Mouse (Mus musculus): ENCODE results near the gene Wdr38. TPM values are rescaled to one million over a fixed set of nuclear protein-coding genes. Genes with fewer than 3 reads are reported as not detected.

Wdr38 gene
- polyA plus RNA-seq, 1 experiment from 2014 or later, result 1.7 TPM

GRCm38 (mm10) chr2:38975181-38975580, 22.1 kb upstream of the Wdr38 start:
- Histone ChIP-seq H3K4me2 (no peak overlapping the region), H3K9ac (no peak overlapping the region), H3K36me3 (replicated peaks) (no peaks in the 10 kb centered on the region), H3K27me3 (no peaks in the 10 kb centered on the region), H3K9me3 (no peaks in the 10 kb centered on the region), H3K27ac (no peak overlapping the region), H3K4me3 (replicated peaks) (no peak overlapping the region), H3K4me1 (no peaks in the 10 kb centered on the region; the same call in 1 of the 2 replicates)
- WGBS, result 88% methylated on average over 3 of the region's 3 CpGs
- no peak for ATAC-seq (ENCODE audit: low FRiP score)

GRCm38 (mm10) chr2:38975941-38976805, 21.1 kb upstream of the Wdr38 start:
- no peak overlapping the region for H3K9ac ChIP-seq
- ATAC-seq (ENCODE audit: low FRiP score), result no peak
- H3K4me3 ChIP-seq (replicated peaks), result no peak overlapping the region
- 83% methylated on average over 21 of the region's 21 CpGs for WGBS
- H3K36me3 ChIP-seq (replicated peaks), result no peaks in the 10 kb centered on the region
- no peaks in the 10 kb centered on the region; the same call in 1 of the 2 replicates for H3K4me1 ChIP-seq
- no peak overlapping the region for H3K4me2 ChIP-seq
- H3K27me3 ChIP-seq, result no peaks in the 10 kb centered on the region
- no peak overlapping the region for H3K27ac ChIP-seq
- H3K9me3 ChIP-seq, result no peaks in the 10 kb centered on the region

GRCm38 (mm10) chr2:38977837-38978236, 19.4 kb upstream of the Wdr38 start:
- Histone ChIP-seq H3K36me3 (replicated peaks) (no peaks in the 10 kb centered on the region), H3K27ac (no peak overlapping the region), H3K9ac (no peak overlapping the region), H3K27me3 (no peaks in the 10 kb centered on the region), H3K4me2 (no peak overlapping the region), H3K9me3 (no peaks in the 10 kb centered on the region), H3K4me1 (no peaks in the 10 kb centered on the region; the same call in 1 of the 2 replicates), H3K4me3 (replicated peaks) (no peak overlapping the region)
- no peak for ATAC-seq (ENCODE audit: low FRiP score)
- WGBS, result 74% methylated on average over 4 of the region's 4 CpGs

GRCm38 (mm10) chr2:38983456-38983855, 13.8 kb upstream of the Wdr38 start:
- Histone ChIP-seq H3K27me3 (no peaks in the 10 kb centered on the region), H3K27ac (no peak overlapping the region), H3K36me3 (replicated peaks) (no peaks in the 10 kb centered on the region), H3K9ac (no peak overlapping the region), H3K9me3 (peaks cover 8% of the 10 kb centered on the region; the same call in 1 of the 2 replicates), H3K4me2 (no peak overlapping the region), H3K4me1 (no peaks in the 10 kb centered on the region), H3K4me3 (replicated peaks) (no peak overlapping the region)
- 94% methylated on average over 2 of the region's 2 CpGs for WGBS
- no peak for ATAC-seq (ENCODE audit: low FRiP score)

- Histone ChIP-seq H3K27ac (no peak overlapping the region), H3K4me3 (replicated peaks) (no peak overlapping the region), H3K36me3 (replicated peaks) (no peaks in the 10 kb centered on the region), H3K9me3 (peaks cover 8% of the 10 kb centered on the region; the same call in 1 of the 2 replicates), H3K4me1 (no peaks in the 10 kb centered on the region), H3K9ac (no peak overlapping the region), H3K4me2 (no peak overlapping the region), H3K27me3 (no peaks in the 10 kb centered on the region)
- ATAC-seq (ENCODE audit: low FRiP score), result no peak
- 93% methylated on average over 3 of the region's 3 CpGs for WGBS
Measured at GRCm38 (mm10) chr2:38986580-38986979, 10.7 kb upstream of the Wdr38 start.

- Histone ChIP-seq H3K4me3 (replicated peaks) (no peak overlapping the region), H3K9me3 (peaks cover 8% of the 10 kb centered on the region; the same call in 1 of the 2 replicates), H3K9ac (no peak overlapping the region), H3K27me3 (no peaks in the 10 kb centered on the region), H3K36me3 (replicated peaks) (no peaks in the 10 kb centered on the region), H3K27ac (no peak overlapping the region), H3K4me1 (no peaks in the 10 kb centered on the region), H3K4me2 (no peak overlapping the region)
- 68% methylated on average over 1 of the region's 1 CpGs for WGBS
- ATAC-seq (ENCODE audit: low FRiP score), result no peak
Measured at GRCm38 (mm10) chr2:38987371-38987770, 9.9 kb upstream of the Wdr38 start.

GRCm38 (mm10) chr2:38987803-38988510, 9.3 kb upstream of the Wdr38 start:
- Histone ChIP-seq H3K36me3 (replicated peaks) (no peaks in the 10 kb centered on the region), H3K9me3 (peaks cover 8% of the 10 kb centered on the region; the same call in 1 of the 2 replicates), H3K9ac (no peak overlapping the region), H3K27me3 (no peaks in the 10 kb centered on the region), H3K27ac (no peak overlapping the region), H3K4me2 (no peak overlapping the region), H3K4me1 (no peaks in the 10 kb centered on the region), H3K4me3 (replicated peaks) (no peak overlapping the region)
- ATAC-seq (ENCODE audit: low FRiP score), result no peak
- 87% methylated on average over 6 of the region's 6 CpGs for WGBS

- Histone ChIP-seq H3K9me3 (peaks cover 1% of the 10 kb centered on the region; the same call in 1 of the 2 replicates), H3K9ac (no peak overlapping the region), H3K27ac (no peak overlapping the region), H3K4me1 (no peaks in the 10 kb centered on the region), H3K4me3 (replicated peaks) (no peak overlapping the region), H3K4me2 (no peak overlapping the region), H3K27me3 (no peaks in the 10 kb centered on the region), H3K36me3 (replicated peaks) (no peaks in the 10 kb centered on the region)
- ATAC-seq (ENCODE audit: low FRiP score), result no peak
- 78% methylated on average over 2 of the region's 2 CpGs for WGBS
Measured at GRCm38 (mm10) chr2:38988929-38989328, 8.3 kb upstream of the Wdr38 start.

- H3K27ac ChIP-seq, result no peak overlapping the region
- WGBS, result 84% methylated on average over 4 of the region's 4 CpGs
- H3K4me2 ChIP-seq, result no peak overlapping the region
- H3K9me3 ChIP-seq, result no peaks in the 10 kb centered on the region
- no peak overlapping the region for H3K4me3 ChIP-seq (replicated peaks)
- H3K27me3 ChIP-seq, result peaks cover under 1% of the 10 kb centered on the region; the same call in 1 of the 2 replicates
- no peaks in the 10 kb centered on the region for H3K36me3 ChIP-seq (replicated peaks)
- no peak overlapping the region for H3K9ac ChIP-seq
- no peak for ATAC-seq (ENCODE audit: low FRiP score)
- no peaks in the 10 kb centered on the region for H3K4me1 ChIP-seq
Measured at GRCm38 (mm10) chr2:38992004-38992403, 5.3 kb upstream of the Wdr38 start.

- WGBS, result 58% methylated on average over 4 of the region's 4 CpGs
- no peak overlapping the region for H3K27ac ChIP-seq
- no peak for ATAC-seq (ENCODE audit: low FRiP score)
- peaks cover 5% of the 10 kb centered on the region; the same call in 1 of the 2 replicates for H3K27me3 ChIP-seq
- no peak overlapping the region for H3K4me3 ChIP-seq (replicated peaks)
- no peaks in the 10 kb centered on the region for H3K36me3 ChIP-seq (replicated peaks)
- H3K4me2 ChIP-seq, result no peak overlapping the region
- H3K9me3 ChIP-seq, result no peaks in the 10 kb centered on the region
- H3K4me1 ChIP-seq, result no peaks in the 10 kb centered on the region
- no peak overlapping the region for H3K9ac ChIP-seq
Measured at GRCm38 (mm10) chr2:38992452-38992851, 4.8 kb upstream of the Wdr38 start.

GRCm38 (mm10) chr2:38999381-38999780, 2.1 kb downstream of the Wdr38 start:
- Histone ChIP-seq H3K4me1 (peaks cover 26% of the 10 kb centered on the region), H3K27ac (no peak overlapping the region), H3K9ac (no peak overlapping the region), H3K9me3 (no peaks in the 10 kb centered on the region), H3K27me3 (peaks cover 6% of the 10 kb centered on the region; the same call in 1 of the 2 replicates), H3K4me2 (no peak overlapping the region), H3K36me3 (replicated peaks) (peaks cover 48% of the 10 kb centered on the region), H3K4me3 (replicated peaks) (no peak overlapping the region)
- 72% methylated on average over 4 of the region's 4 CpGs for WGBS
- ATAC-seq (ENCODE audit: low FRiP score), result no peak

- ATAC-seq (ENCODE audit: low FRiP score), result no peak
- Histone ChIP-seq H3K4me2 (no peak overlapping the region), H3K9me3 (no peaks in the 10 kb centered on the region), H3K4me1 (peaks cover 26% of the 10 kb centered on the region), H3K27ac (no peak overlapping the region), H3K27me3 (peaks cover 6% of the 10 kb centered on the region; the same call in 1 of the 2 replicates), H3K36me3 (replicated peaks) (peaks cover 48% of the 10 kb centered on the region), H3K9ac (no peak overlapping the region), H3K4me3 (replicated peaks) (no peak overlapping the region)
- WGBS, result 68% methylated on average over 8 of the region's 8 CpGs
Measured at GRCm38 (mm10) chr2:38999910-39000586, 2.8 kb downstream of the Wdr38 start.

Data from forebrain, embryonic 12.5 days (tissue).